Mouse (Mus musculus) limb, embryonic 11.5 days (tissue): ENCODE results near the gene Gm9774. TPM values are rescaled to one million over a fixed set of nuclear protein-coding genes. Genes with fewer than 3 reads are reported as not detected.

ENCODE experiments used
- ATAC-seq: fragments of 200-750 bp; cut with Nextera tagmentation; 2 replicates; pipeline ENCODE4 v1.8.0; 2017; ENCODE audit warnings: low read depth; ENCODE audit not compliant: insufficient number of reproducible peaks, low FRiP score, low TSS enrichment
- DNase-seq: peaks from one replicate; pipeline ENCODE4 v3.0.0-alpha.2; 2015; ENCODE audit warnings: low spot score
- H3K27ac ChIP-seq: fragments of 300-500 bp; sonication (generic); replicated peaks from 2 replicates; pipeline ENCODE4 v1.5.1; 2014; ENCODE audit warnings: low read depth, mild to moderate bottlenecking, low read length
- H3K27me3 ChIP-seq: fragments of 300-500 bp; sonication (generic); 2 replicates; pipeline ENCODE4 v1.6.1; 2014; ENCODE audit warnings: mild to moderate bottlenecking, low read length, mixed read lengths; ENCODE audit not compliant: control insufficient read depth, insufficient read depth
- H3K36me3 ChIP-seq: fragments of 300-500 bp; sonication (generic); 2 replicates; pipeline ENCODE4 v1.6.1; 2014; ENCODE audit warnings: mild to moderate bottlenecking, low read length, moderate library complexity, mixed read lengths; ENCODE audit not compliant: control insufficient read depth, insufficient read depth
- H3K4me1 ChIP-seq: fragments of 300-500 bp; sonication (generic); 2 replicates; pipeline ENCODE4 v1.6.1; 2014; ENCODE audit warnings: low read length, mixed read lengths; ENCODE audit not compliant: control insufficient read depth, insufficient read depth
- H3K4me2 ChIP-seq: fragments of 300-500 bp; sonication (generic); 2 replicates; pipeline ENCODE4 v1.6.1; 2014; ENCODE audit warnings: low read depth, mild to moderate bottlenecking, moderate library complexity; ENCODE audit not compliant: severe bottlenecking
- H3K4me3 ChIP-seq: fragments of 300-500 bp; sonication (generic); 2 replicates; pipeline ENCODE4 v1.5.1; 2014; ENCODE audit warnings: low read depth, low read length
- H3K9ac ChIP-seq: fragments of 300-500 bp; sonication (generic); 2 replicates; pipeline ENCODE4 v1.6.1; 2014; ENCODE audit warnings: mild to moderate bottlenecking, low read length
- H3K9me3 ChIP-seq: fragments of 300-500 bp; sonication (generic); 2 replicates; pipeline ENCODE4 v1.6.1; 2016; ENCODE audit warnings: low read length; ENCODE audit not compliant: control insufficient read depth
- WGBS: fragments of 180-500 bp; shearing (Covaris S2); extraction: QIAGEN DNeasy Blood & Tissue Kit; methylation state at CpG from one replicate; pipeline ENCODE4 v1.1.7; 2014; 5-methylcytosine and 5-hydroxymethylcytosine counted together
- polyA plus RNA-seq: library from polyadenylated mRNA; unstranded; fragments of >200 nt; fragmentation: Nextera tagmentation; extraction: Ambion mirVana; gene quantifications from 2 replicates; pipeline ENCODE4 v1.2.1, GENCODE M21; 2014

Gene Gm9774
- 4.9 and 5.8 TPM in 2 replicates for polyA plus RNA-seq

DNA sequence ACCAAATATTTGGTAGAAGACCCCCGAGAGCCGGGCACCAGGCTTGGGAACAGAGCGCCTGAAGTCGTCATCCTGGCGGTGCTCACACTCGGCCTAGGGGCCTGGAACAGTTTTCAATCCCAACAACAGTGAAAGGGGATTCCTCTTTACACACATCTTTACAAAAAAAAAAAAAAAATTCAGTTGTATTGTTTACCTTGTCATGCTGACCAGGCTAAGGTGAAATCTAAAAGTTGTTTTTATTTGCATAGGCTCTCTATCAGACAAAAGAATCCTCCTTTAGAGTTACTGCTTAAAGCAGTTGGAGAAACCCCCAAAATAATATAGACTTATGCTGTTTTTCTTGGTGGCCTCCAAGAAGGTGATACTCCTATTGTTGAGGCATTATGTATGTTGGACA lies at the start of gene Gm9774:
Gene Gm9774 (minus strand): TSS at position 101 of the 400 bp plus-strand sequence.
- ATAC-seq (no peak), DNase-seq (no peak)
- no peaks in the 10 kb centered on the region for H3K36me3 ChIP-seq
- WGBS, result 91% methylated on average over 6 of the region's 6 CpGs
- H3K27ac ChIP-seq, result no peak within 1 kb of the TSS
- no peak within 1 kb of the TSS for H3K9ac ChIP-seq
- no peaks in the 10 kb centered on the region for H3K4me1 ChIP-seq
- no peak within 1 kb of the TSS for H3K4me3 ChIP-seq
- H3K9me3 ChIP-seq, result no peaks in the 10 kb centered on the region
- H3K27me3 ChIP-seq, result no peaks in the 10 kb centered on the region
- H3K4me2 ChIP-seq, result no peak within 1 kb of the TSS

DNA sequence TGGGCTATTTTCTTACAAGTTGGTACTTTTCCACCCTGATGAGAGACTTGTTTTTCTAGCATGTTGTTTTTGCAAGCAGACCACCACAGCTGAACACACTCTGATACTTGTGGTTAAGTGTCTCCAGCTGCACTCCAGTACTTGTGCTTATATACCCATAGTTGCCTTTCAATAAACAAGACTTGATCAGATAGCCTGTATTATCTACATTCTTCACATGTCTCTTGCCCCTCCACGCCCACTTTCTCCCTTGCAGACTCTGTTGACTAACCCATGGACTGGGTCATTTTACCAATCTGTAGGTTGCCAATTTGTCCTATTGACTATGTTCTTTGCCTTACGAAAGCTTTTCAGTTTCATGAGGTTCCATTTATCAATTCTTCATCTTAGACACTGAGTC lies 40.9 kb upstream of the Gm9774 start:
- DNase-seq (no peak), ATAC-seq (no peak)
- no peaks in the 10 kb centered on the region for H3K27me3 ChIP-seq
- H3K4me3 ChIP-seq, result no peak overlapping the region
- no peaks in the 10 kb centered on the region for H3K36me3 ChIP-seq
- H3K4me2 ChIP-seq, result no peak overlapping the region
- no peak overlapping the region for H3K9ac ChIP-seq
- H3K9me3 ChIP-seq, result no peaks in the 10 kb centered on the region
- H3K4me1 ChIP-seq, result no peaks in the 10 kb centered on the region
- no peak overlapping the region for H3K27ac ChIP-seq
- 91% methylated on average over 2 of the region's 2 CpGs for WGBS

DNA sequence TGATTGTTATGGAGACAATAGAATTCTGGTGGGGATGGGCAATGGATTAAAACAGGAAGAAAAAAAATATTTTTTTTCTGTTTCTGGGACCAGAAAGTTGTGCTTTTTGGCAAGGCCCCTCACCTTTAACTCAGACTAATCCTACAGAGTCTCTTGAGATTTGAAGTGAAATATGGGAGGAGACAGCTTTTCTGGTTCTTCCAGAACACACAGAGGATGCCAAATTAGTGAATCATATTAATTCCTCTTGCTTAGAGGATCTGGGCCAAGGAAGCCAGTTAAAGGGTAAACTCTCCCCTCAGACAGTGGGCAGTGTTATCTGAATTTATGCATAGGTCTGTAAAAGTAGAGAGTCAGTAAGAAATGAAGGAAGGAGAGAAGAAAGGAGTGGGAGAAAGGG lies 38.2 kb upstream of the Gm9774 start:
- Histone ChIP-seq H3K27me3 (no peaks in the 10 kb centered on the region), H3K9ac (no peak overlapping the region), H3K4me3 (no peak overlapping the region), H3K27ac (no peak overlapping the region), H3K4me2 (no peak overlapping the region), H3K4me1 (no peaks in the 10 kb centered on the region), H3K36me3 (no peaks in the 10 kb centered on the region), H3K9me3 (no peaks in the 10 kb centered on the region)
- ATAC-seq (no peak), DNase-seq (no peak)

DNA sequence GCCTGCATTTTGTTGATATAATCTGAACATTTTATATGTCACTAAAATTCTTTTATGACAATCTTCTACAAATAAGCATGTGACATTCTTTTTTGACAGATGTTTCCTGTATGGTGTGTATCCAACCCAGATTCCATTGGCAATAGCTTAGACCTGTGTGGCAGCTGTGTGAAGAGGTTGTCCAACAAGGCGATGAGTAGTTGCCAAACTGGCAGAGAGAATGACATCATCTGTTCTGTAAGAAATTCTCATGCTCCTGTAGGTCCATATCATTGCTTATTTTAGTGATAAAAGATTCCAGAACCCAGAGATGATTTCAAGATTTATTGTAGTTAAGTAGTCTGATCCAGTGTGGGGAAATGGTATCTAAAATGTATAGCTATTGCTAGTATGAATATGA lies 37.4 kb upstream of the Gm9774 start:
- Histone ChIP-seq H3K36me3 (no peaks in the 10 kb centered on the region), H3K27ac (no peak overlapping the region), H3K9me3 (no peaks in the 10 kb centered on the region), H3K4me3 (no peak overlapping the region), H3K27me3 (no peaks in the 10 kb centered on the region), H3K9ac (no peak overlapping the region), H3K4me1 (no peaks in the 10 kb centered on the region), H3K4me2 (no peak overlapping the region)
- ATAC-seq, result no peak
- WGBS, result 80% methylated on average over 1 of the region's 1 CpGs
- DNase-seq, result no peak

DNA sequence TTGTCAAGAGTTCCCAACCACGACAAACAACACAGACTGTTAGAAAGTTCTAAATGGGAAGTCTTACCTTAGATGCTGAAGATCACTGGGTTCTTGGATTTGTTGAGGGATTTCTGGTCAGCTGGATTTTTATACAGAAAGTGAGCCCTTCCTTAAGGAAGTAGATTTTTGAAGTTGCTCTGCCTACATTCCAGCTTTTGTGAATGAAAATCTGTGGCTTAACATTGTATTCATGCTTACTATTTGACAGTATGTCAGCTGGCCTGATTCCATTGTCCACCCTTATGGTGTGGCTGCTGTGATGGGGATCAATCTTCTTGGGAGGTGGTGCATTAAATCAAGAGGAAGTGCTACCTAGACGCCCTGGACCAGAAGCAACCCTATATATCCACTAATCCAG lies 29.4 kb upstream of the Gm9774 start, which contains the start of gene Sprr3:
Gene Sprr3 (minus strand): TSS at position 101 of the 400 bp plus-strand sequence.
- DNase-seq (no peak), ATAC-seq (no peak)
- WGBS, result 74% methylated on average over 2 of the region's 2 CpGs
- Histone ChIP-seq H3K36me3 (no peaks in the 10 kb centered on the region), H3K27ac (no peak within 1 kb of the TSS), H3K9ac (no peak within 1 kb of the TSS), H3K4me3 (no peak within 1 kb of the TSS), H3K4me1 (no peaks in the 10 kb centered on the region), H3K27me3 (no peaks in the 10 kb centered on the region), H3K4me2 (no peak within 1 kb of the TSS), H3K9me3 (no peaks in the 10 kb centered on the region)

DNA sequence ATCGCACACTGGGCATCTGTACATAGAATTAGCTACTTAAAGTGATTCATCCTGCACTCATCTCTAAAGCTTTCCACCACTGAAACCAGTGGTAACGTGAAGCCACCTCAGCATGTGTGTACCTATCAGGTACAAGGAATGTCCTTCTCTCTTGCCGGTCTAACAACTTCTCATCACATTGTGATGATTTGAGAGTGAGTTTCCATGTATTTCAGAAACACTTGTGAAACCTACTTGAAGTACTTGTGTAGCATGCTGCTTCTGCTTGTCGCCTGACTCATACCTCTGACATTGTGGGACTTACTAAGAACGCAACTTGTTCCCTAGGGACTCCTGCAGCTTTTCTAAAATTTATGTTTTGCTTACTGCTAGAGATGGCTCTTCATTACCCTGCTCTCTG lies 25.9 kb upstream of the Gm9774 start:
- no peak overlapping the region for H3K27ac ChIP-seq
- H3K4me3 ChIP-seq, result no peak overlapping the region
- no peaks in the 10 kb centered on the region for H3K36me3 ChIP-seq
- no peak for DNase-seq
- no peaks in the 10 kb centered on the region for H3K4me1 ChIP-seq
- H3K27me3 ChIP-seq, result no peaks in the 10 kb centered on the region
- no peak overlapping the region for H3K4me2 ChIP-seq
- no peak for ATAC-seq
- H3K9me3 ChIP-seq, result no peaks in the 10 kb centered on the region
- 88% methylated on average over 5 of the region's 5 CpGs for WGBS
- H3K9ac ChIP-seq, result no peak overlapping the region

DNA sequence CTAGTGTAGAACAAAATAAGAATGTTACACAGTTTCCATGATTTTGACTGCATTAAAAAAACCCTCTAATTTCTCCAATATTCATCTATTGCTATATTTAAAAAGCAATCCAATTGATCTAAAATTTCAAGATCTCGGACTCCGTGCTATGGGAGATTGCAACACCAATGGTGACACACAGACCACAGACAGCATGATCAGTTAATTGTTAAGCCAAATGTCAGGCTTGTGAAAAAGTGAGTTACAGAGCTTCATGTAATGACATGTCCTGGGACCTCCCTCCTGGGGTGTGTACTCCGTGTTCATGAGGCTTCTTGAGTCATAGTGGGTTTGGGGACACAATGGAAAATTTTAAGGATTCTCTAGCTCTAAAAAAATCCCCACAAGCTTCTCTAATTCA lies 11.0 kb upstream of the Gm9774 start:
- Histone ChIP-seq H3K27ac (no peak overlapping the region), H3K27me3 (no peaks in the 10 kb centered on the region), H3K9me3 (no peaks in the 10 kb centered on the region), H3K4me3 (no peak overlapping the region), H3K4me1 (no peaks in the 10 kb centered on the region), H3K9ac (no peak overlapping the region), H3K36me3 (no peaks in the 10 kb centered on the region), H3K4me2 (no peak overlapping the region)
- no peak for ATAC-seq
- 84% methylated on average over 3 of the region's 3 CpGs for WGBS
- no peak for DNase-seq

DNA sequence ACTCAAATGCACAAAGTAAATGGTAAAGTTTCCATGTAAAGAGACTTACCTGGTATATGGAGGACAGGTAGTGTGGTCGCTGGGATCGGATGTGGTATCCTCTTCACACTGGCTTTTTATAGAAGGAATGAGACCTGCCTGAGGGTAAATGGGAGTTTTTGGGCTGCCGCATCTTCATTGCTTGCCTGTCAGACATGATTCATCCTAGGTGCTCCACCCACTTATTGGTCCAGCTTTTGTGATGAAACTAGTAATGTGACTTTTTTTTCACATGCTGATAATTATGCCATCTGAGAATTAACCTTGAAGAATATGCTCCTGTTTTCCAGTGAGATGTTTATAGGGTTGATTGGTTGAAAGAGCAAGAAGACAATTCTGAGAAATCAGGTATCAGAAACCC lies 9.5 kb upstream of the Gm9774 start, which contains the start of gene Sprr1b:
Gene Sprr1b (minus strand): TSS at position 101 of the 400 bp plus-strand sequence.
- no peak for ATAC-seq
- H3K27me3 ChIP-seq, result no peaks in the 10 kb centered on the region
- DNase-seq, result no peak
- no peaks in the 10 kb centered on the region for H3K9me3 ChIP-seq
- no peak within 1 kb of the TSS for H3K27ac ChIP-seq
- H3K9ac ChIP-seq, result no peak within 1 kb of the TSS
- WGBS, result 89% methylated on average over 3 of the region's 3 CpGs
- H3K4me3 ChIP-seq, result no peak within 1 kb of the TSS
- H3K4me1 ChIP-seq, result no peaks in the 10 kb centered on the region
- H3K36me3 ChIP-seq, result no peaks in the 10 kb centered on the region
- no peak within 1 kb of the TSS for H3K4me2 ChIP-seq

DNA sequence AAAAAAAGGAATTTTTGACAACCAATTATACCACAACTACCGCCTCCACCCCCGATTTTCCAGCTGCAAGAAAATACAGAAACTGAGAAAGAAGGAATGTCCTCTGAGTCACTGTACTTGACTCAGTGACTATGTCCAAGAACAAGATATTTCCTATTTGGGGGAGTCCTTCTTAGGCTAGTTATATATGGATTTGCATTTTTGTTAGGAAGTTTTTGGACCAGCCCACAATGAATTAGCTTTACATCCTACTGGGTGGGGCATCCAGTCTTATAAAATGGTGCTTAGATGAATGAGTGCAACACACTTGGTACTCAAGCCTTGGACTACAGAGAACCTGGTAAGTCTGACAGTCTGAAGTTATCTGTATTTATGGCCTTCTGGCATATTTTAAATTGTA lies 3.1 kb upstream of the Gm9774 start, which contains the start of gene Sprr2k:
Gene Sprr2k (plus strand): TSS at position 301 of the 400 bp plus-strand sequence.
- no peak within 1 kb of the TSS for H3K4me2 ChIP-seq
- no peak within 1 kb of the TSS for H3K9ac ChIP-seq
- H3K27me3 ChIP-seq, result no peaks in the 10 kb centered on the region
- DNase-seq, result no peak
- WGBS, result 88% methylated on average over 2 of the region's 2 CpGs
- H3K36me3 ChIP-seq, result no peaks in the 10 kb centered on the region
- no peaks in the 10 kb centered on the region for H3K4me1 ChIP-seq
- no peak for ATAC-seq
- H3K27ac ChIP-seq, result no peak within 1 kb of the TSS
- no peak within 1 kb of the TSS for H3K4me3 ChIP-seq
- no peaks in the 10 kb centered on the region for H3K9me3 ChIP-seq
